Comparison of ENCODE assay signal across 10 mouse cellular contexts in the genomic region with DNA sequence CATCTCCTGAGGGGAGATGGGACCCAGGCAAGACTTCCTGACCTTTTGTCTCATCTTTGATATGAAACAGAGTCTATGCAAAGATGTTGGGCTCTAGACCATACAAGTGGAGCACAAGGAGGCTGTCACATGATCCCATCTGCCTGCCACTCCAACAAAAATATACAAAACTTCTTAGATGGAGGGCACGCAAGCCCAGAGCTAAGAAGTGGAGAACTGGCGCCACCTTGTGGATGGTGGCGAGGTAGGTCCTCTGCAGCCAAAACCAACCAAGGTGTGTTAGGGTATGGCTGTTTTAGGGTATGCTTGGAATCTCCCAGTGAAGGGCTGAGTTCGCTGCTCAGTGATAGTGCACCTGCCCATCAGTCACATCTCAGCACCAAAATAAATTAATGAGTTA. TPM values are rescaled to one million over a fixed set of nuclear protein-coding genes. Genes with fewer than 3 reads are reported as not detected.
A peak's percentile ranks its signal among the peaks of the same experiment; 100 is the strongest.
DNase-seq lines count a peak whose midpoint lies in the region; TF ChIP-seq lines count a peak whose summit lies in the region.
"Had no signal": no experiment of that assay in that cellular context is flagged by ENCODE, and none has a peak within 500 bp of the region (broad histone marks: within the 10 kb centered on the region; RNA-seq: fewer than 3 reads in every experiment).

No protein-coding gene starts in this region.

- peak; percentile 37 for DNase-seq in kidney, adult 2 months
- no peak for DNase-seq in kidney, adult 11 months
- DNase-seq in MEL-GATA-1-ER (ENCODE audit: extremely low read depth, low read depth): peak; percentile 23
- DNase-seq in c-Kit-positive CD71-positive TER-119-positive erythroid progenitor cells, embryonic 14.5 days (ENCODE audit: low spot score): peak; percentile 28
- DNase-seq in frontal cortex, adult 2 months (ENCODE audit: extremely low spot score in 1 of 2, low spot score in 1 of 2): peak; percentile 17 to 79
- DNase-seq in left cerebral cortex, postnatal 36 days (ENCODE audit: low spot score in 2 of 2): peak; percentile 53 to 55
- peak; percentile 61 for DNase-seq in retina, postnatal 7 days (ENCODE audit: low read depth, low spot score)
- DNase-seq in urinary bladder, postnatal 10 days (ENCODE audit: low spot score): no peak

- H3K36me3 ChIP-seq in kidney, adult 2 months (ENCODE audit: control insufficient read depth, insufficient read depth, low read length): no peaks in the 10 kb centered on the region
- H3K36me3 ChIP-seq: midbrain, embryonic 12.5 days had no signal

- peak; percentile 83 for TF ChIP-seq CTCF in kidney, adult 2 months (conservative IDR thresholded peaks at IDR 0.05; ENCODE audit: insufficient read depth, insufficient read length, low read depth, low read length)

- no peak overlapping the region for H3K4me3 ChIP-seq in kidney, adult 2 months (ENCODE audit: insufficient read depth, low read depth, low read length)
- H3K4me3 ChIP-seq: midbrain, embryonic 12.5 days had no signal

- no peak for TF ChIP-seq POLR2A in kidney, adult 2 months (IDR thresholded peaks at IDR 0.05; ENCODE audit: low read depth, low read length)

- H3K4me1 ChIP-seq in kidney, adult 2 months (ENCODE audit: control insufficient read depth, insufficient read depth, low read length): no peaks in the 10 kb centered on the region
- H3K4me1 ChIP-seq: midbrain, embryonic 12.5 days had no signal

- intact Hi-C loops in left cerebral cortex, postnatal 36 days (cut with DNase I): loop anchor here (5.0 kb wide), 2 partner anchors 88 to 128 kb away; partner anchors contain the start of gene Mybpc2

- H3K27me3 ChIP-seq in kidney, adult 2 months (replicated peaks; ENCODE audit: control insufficient read depth, insufficient read depth, low read length): no peaks in the 10 kb centered on the region

- WGBS in kidney, adult 2 months: 10% methylated on average over 4 of the region's 4 CpGs

- no peak overlapping the region for H3K27ac ChIP-seq in kidney, adult 2 months (ENCODE audit: insufficient read depth, low read depth, low read length)
- H3K27ac ChIP-seq: midbrain, embryonic 12.5 days had no signal

RNA-seq across cellular contexts. Expression of gene Myh14, which starts 20.7 kb away (rescaled TPM):
- 8.5 and 12.4 TPM in 2 replicates for polyA plus RNA-seq in kidney, adult 2 months (2012; rRNA removed)
- 17.5 and 18.6 TPM in 2 replicates for polyA plus RNA-seq in frontal cortex, adult 2 months (2012; rRNA removed)
- 10 to 100 TPM; 17.7 to 20.6 TPM for total RNA-seq in left cerebral cortex, postnatal 36 days (2021)

RNA-seq across cellular contexts. Expression of gene Izumo2, which starts 58.6 kb away (rescaled TPM):
- polyA plus RNA-seq in kidney, adult 2 months (2012; rRNA removed): not detected in 2 replicates
- polyA plus RNA-seq in frontal cortex, adult 2 months (2012; rRNA removed): not detected in 2 replicates
- not detected for total RNA-seq in left cerebral cortex, postnatal 36 days (2021)
- total RNA-seq: gastrocnemius, postnatal 4 days had no signal
- polyA plus RNA-seq: midbrain, embryonic 12.5 days had no signal

RNA-seq across cellular contexts. Expression of gene Kcnc3, which starts 59.5 kb away (rescaled TPM):
- 19.1 and 20.6 TPM in 2 replicates for polyA plus RNA-seq in kidney, adult 2 months (2012; rRNA removed)
- 47.9 and 49.9 TPM in 2 replicates for polyA plus RNA-seq in frontal cortex, adult 2 months (2012; rRNA removed)
- total RNA-seq in left cerebral cortex, postnatal 36 days (2021): 100 to 1,000 TPM in 1 of 2 experiments, 10 to 100 TPM in 1; 97.6 to 107 TPM

Comparison
In these comparisons a context has a peak if more than half of its experiments do, and no peak if none do; other contexts are left out.
1. DNase-seq: peak in kidney, adult 2 months (single experiment), MEL-GATA-1-ER (single experiment), c-Kit-positive CD71-positive TER-119-positive erythroid progenitor cells, embryonic 14.5 days (single experiment), frontal cortex, adult 2 months (2 of 2), left cerebral cortex, postnatal 36 days (2 of 2) and retina, postnatal 7 days (single experiment); none in kidney, adult 11 months (single experiment) and urinary bladder, postnatal 10 days (single experiment).